Mouse (Mus musculus): ENCODE results near the gene Olfr1018.

The Olfr1018 gene

DNA sequence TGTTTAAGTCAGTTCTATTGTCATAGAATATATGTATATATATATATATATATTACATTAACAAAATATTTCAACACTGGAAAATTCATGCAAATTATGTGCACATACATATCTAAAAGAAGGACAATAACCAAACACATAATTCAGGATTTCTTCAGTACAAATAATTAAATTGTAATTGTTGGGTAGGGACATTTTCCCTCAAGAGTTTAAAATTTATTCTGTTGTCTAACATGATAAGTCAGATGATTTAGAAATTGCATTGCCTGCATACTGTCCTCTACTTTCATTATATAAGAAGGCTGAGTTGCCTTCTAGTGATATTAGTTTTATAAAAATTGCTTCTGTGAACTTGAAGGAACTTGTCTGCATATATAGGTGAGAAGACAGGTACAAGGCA lies at the start of gene Olfr1018:
Gene Olfr1018, plus strand, starts transcription at position 301 of the 400 bp plus-strand sequence.
- no peak for DNase-seq (ENCODE audit: low spot score in 2 of 2)

DNA sequence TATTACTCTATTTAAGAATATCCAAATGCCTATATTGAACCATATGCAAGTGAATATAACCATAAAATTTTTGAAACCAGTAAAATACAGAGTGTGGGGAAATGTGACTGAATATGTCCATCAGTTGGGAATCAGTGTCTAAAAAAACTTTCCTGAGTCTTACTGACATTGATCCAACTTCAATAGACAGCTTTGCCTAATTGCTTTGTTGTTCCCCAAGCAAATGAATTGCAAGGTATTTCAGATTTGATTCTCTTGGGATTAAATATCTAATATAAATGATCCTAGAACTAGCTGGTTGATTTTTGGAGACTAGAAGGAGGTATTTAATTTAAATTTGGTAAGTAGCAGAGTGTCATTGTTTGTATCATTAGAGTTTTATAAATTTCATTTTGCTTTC lies 45.9 kb upstream of the Olfr1018 start, which contains the start of gene Olfr1014:
Gene Olfr1014, plus strand, starts transcription at position 301 of the 400 bp plus-strand sequence.
- DNase-seq (ENCODE audit: low spot score in 2 of 2) = no peak

DNA sequence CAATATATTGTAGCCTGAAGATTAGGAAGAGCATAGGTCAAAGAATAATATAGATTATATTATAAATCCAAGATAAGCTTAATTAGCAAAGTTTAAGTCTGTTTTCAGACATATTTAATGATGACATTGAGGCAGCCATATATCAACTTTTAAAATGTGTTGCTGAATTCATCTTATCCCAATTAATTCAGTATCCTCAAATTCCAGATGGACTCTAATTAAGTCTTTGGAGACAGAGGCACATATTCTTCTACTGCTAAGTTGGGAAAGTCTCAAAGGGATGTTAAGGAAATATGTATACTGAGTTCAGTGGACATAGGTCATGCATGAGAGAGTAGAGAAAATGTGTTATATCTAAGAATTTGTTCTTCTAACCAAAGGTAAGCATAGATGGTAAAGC lies 36.6 kb upstream of the Olfr1018 start, which contains the start of gene Olfr1015:
Gene Olfr1015, plus strand, starts transcription at position 301 of the 400 bp plus-strand sequence.
- no peak for DNase-seq (ENCODE audit: low spot score in 2 of 2)

DNA sequence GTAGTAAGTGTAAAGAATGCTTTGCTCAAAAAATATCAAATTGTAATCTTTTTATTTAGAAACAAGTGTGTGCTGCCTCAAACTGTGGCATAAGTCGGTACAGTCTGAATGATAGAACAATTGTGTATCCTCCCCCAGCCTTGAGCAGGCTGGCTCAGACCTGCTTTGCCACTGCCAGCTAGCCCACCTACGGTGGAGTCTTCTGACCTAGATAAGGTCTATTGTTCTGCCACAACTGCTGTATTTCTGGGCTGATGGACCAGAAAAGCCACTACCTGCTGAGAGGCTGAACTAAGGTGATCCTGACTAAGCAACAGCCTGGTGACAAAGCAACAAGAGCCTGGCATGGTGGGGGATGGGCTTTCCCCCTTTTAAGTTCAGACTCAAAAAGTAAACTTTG lies 25.9 kb upstream of the Olfr1018 start:
- no peak for DNase-seq (ENCODE audit: low spot score in 2 of 2)

DNA sequence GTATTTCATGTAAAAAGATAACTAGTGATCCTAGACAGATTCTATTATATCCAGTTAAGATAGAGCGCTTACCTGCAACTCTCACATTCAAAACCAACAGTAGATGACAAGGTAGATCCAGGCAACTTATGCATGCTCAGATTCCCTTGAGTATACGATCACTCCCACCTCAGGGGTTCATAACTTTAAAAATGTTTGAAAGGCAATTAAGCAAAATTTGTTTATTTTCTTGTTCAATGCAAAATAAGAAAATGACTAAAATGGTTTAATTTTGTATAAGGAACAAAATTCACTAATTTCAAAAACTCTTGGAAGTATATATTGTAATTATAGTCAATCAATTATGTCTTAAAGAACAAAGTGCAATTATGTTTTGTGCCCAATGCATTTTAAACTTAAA lies 15.8 kb upstream of the Olfr1018 start, which contains the start of gene Olfr1016:
Gene Olfr1016, minus strand, starts transcription at position 101 of the 400 bp plus-strand sequence.
- DNase-seq (ENCODE audit: low spot score in 2 of 2) = no peak

DNA sequence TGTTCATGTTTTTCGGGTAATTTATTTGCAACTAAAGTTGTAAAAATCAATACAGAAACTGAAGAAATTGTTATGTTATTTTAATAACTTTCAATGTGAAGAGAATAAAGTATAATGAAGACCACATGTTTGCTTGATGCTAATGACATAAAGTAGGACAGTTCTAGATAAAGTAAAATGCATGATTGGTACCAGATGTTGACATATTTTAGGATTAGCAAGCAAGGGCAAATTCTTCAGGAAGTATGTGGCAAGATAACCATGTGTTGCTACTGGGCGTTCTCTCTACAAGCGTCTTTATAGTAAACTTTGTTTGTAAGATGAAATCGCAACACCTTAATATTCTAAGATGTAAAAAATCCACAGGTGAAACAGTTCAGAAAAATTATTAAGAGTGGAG lies 13.8 kb upstream of the Olfr1018 start:
- DNase-seq (ENCODE audit: low spot score in 2 of 2) = no peak

DNA sequence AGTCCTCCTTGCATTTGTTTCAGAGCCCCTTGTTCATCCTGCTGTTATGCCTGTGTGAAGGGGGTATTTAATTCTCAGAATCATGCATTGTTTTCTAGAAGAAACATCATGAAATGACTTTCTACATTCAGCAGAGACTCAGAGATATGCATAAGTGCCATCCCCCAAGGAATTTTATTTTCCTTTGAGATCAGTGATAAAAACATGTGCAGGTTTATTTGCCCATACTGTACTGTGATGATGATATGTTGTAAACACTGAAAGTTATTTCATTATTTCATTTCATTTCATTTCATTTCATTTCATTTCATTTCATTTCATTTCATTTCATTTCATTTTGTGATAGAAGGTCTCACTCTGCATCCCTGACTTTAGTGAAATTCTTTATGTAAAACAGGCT lies 27.1 kb downstream of the Olfr1018 start, which contains the start of gene Olfr1019:
Gene Olfr1019, minus strand, starts transcription at position 101 of the 400 bp plus-strand sequence.
- DNase-seq (ENCODE audit: low spot score in 2 of 2) = no peak

DNA sequence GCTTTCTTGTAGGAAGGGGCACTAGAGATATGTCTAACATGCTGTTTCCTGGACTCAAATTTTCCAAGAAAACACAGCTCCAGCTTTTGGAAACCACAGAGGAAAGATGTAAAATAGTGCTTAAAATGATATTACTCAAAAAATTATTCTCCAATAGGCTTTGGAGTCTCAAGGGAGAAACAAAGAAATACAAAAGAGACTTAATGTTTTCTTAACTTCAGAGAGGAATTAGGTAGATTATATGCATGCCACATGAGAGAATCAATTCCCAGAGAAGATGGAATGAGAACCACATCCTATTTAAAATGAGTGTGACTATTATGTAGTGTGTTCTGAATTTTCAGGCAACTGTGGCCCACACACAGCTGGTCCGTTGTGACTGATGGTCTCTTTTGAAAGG lies 28.5 kb downstream of the Olfr1018 start, which contains the start of gene Olfr1020:
Gene Olfr1020, plus strand, starts transcription at position 301 of the 400 bp plus-strand sequence.
- DNase-seq (ENCODE audit: low spot score in 2 of 2) = no peak

DNA sequence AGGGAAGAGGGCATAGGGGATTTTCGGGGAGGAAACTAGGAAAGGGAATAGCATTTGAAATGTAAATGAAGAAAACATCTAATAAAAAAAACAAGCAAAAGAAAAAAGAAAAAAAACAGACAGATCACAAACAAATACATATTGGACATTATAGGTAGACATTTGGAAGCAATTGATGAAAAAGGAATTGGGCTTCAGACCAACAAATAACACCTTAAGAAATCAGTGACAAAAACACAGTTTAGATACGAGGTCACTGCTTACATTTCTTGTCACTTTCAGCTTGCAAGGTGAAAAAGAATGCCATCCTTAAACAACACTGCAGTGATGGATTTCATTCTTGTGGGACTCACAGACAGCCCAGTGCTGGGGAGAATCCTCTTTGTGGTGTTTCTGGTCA lies 50.0 kb downstream of the Olfr1018 start, which contains the start of gene Olfr1022:
Gene Olfr1022, plus strand, starts transcription at position 301 of the 400 bp plus-strand sequence.
- DNase-seq (ENCODE audit: low spot score in 2 of 2) = no peak

All from frontal cortex, postnatal 36 days (tissue).